Mouse (Mus musculus) CD8-positive naive resting alpha-beta T cell, adult 2 months (primary cell): Measurements from ENCODE around the gene Ank2.
"Not testable (repeated sequence)": the region's sequence is repeated elsewhere in the genome, so short reads cannot be mapped to it uniquely, and the experiment has no call there.

Experiments
- DNase-seq, 2 experiments: peaks; one replicate each; pipeline ENCODE4 v3.0.0; 2022; ENCODE audit warnings: low read depth in 2 of 2, low spot score in 2 of 2

Ank2 gene

DNA sequence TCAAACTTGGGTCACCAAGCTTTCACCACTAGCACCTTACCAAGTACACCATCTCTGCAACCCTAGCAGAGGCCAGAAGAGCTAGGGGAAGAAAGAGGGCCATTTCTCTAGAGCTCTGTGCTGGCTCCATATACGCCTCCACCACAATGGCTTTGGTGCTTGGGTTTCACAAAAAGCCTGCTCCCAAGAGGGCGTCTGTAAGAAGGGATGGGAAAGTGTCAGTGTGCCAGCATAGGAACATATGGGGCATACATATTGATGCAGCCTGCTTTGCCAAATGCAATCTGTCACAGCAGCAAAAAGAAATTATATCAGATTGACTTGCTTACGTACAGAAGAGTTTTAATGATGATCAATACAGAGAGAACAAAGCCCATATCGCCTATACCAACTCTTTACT, 82.2 kb downstream of the Ank2 start:
- no peak for DNase-seq

DNA sequence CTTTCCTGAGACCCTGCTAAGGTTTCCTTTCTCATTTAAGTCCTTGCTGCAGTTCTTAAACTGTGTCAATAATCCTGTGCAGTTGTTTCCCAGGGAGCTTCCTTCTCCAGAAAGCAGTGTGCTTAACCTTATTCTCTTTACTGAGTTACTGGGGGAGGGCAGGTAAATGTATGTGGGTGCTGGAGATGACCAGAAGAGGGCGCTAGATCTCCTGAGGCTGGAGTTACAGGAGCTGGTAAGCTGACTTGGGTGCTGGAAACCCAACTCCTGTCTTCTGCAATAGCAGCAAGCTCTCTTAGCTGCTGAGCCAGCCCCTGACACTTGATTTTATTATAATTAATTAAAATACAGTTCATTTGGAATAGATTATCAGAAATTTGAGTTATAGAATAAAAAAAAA, 84.7 kb downstream of the Ank2 start:
- no peak for DNase-seq

DNA sequence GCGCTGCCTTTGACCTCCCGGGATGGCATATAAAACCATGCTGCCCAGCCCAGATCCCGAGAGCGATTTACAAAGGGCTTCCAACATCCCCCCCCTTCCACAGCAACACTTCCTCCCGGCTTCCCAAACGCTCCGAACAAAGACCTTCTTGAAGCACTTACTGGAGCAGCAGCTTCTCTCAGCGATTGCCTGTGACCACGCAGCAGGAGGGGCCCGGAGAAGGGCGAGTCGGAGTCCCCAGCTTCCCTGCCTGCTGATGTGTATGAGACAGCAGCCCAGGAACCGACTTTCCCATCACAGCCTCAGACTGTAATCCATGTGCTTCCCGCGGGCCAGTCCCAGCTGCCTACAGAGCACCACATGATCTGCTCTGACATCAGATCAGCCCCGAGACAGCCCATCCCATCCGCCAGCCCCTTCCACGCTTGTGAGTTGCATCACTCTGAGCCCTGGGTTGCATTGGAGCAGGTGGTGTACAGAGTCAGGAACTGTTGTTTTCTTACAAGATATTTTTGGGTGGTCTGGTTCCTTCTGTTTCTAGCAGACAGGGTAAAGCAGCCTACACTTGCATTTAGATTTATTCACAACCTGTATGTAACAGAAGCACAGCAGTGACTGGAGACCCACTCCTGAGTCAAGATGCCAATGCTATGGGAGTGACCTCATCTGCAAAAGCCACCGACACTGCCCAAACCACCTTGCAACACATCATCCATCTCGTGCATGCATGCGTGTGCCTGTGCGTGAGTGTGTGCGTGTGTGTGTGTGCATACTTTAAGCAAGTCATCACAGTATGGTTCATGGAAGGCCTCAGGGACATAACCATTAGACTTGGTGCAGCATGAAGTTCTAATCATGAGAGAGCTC, 90.2 kb downstream of the Ank2 start:
- no peak for DNase-seq

DNA sequence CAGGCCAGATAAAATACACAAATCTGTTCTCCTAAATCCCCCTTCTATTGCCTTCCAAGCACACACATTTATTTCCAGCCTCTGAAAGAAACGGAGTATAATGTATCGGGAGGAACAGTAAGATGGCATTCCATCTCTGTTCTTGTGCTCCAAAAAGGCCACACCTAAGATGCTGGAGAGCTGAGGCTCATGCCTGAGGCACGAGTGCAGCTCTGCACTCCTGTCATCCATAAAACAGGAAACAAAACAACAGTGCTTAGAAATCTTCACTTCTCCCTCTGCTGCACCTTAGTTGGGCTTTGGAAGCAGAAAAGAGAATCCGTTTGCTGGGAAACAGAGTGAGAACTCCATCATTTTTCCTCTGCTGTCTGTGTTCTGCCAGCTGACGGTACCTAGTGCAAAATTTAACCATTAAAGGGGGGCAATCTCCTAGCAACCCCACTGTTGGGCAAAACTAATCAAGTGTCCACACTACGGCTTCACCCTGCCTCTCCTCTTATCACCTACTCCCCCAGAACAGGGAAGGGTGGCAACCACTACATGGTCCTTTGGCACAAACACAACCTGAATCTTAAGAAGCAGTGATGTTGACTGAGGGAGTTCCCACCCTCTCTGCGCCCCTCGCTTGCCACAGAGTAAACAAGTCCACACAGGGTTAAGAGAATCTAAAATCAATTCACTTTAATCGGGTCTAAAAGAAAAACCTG, 91.1 kb downstream of the Ank2 start:
- no peak for DNase-seq

DNA sequence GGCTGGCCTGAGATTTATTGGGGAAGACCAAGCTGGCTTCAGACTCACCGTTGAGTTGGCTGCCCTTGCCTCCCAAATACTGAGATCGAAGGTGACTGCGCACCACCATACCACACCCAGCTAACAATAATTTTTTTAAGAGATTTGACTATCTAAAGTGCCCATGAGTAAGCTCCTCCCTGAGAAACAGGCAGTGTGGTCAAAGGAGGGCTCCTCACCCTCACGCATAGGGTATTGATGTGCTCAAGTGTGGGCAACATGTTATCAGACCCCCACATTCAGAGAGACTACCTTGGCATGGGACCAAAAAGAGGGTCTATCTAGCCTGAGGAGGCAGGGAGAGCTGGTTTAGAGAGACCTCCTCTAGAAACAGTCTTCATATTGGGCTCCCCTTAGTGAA, 92.3 kb downstream of the Ank2 start:
- DNase-seq, result no peak

DNA sequence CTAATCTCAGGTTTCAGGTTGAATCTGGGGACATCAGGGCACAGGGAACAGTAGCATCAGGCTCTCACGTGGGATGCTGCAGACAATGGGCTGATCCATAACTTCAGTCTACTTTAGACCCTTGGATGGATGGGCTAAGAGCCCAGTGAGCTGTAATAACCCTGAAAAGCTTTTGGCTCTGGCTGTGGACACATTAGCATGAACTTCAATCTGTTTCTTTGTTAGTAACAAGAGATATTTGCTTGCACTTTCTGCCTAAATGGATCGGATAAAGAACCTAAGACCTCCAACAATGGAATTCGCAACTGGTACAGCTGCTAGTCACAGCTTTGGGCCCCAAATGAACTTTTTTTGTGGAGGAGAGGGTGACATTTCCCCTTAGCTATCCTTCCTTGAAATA, 94.8 kb downstream of the Ank2 start:
- no peak for DNase-seq

DNA sequence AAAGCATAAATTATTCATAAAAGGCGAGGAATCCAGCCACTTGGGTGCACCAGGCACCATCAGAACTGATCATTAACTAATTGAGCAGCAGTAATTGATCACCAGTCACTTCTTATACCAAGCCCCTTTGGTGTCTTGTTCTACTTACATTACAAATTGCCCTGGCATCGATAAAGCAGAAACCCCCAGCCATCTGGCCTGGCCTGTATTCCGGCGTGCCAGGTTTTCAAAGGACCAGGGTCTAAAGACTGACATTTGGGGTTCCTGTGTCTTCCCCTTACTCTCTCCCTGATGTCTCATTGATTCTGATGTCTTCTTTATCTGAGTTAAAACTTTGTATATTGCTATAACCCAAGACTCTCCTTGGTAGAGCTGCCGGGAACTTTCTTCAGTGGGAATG, 98.2 kb downstream of the Ank2 start:
- no peak for DNase-seq

DNA sequence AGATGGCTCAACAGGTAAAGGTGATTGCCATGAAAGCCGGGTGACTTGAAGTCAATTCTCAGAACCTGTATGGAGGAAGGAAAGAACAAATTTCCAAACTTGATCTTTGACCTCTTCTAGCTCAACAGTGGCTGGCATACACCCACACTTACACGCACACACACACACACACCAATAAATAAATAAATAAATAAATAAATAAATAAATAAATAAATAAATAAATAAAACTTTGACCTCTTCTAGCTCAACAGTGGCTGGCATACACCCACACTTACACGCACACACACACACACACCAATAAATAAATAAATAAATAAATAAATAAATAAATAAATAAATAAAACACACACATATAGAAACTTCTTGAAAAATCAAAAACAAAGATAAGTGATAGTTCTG, 98.7 kb downstream of the Ank2 start:
- not testable (repeated sequence) for DNase-seq

DNA sequence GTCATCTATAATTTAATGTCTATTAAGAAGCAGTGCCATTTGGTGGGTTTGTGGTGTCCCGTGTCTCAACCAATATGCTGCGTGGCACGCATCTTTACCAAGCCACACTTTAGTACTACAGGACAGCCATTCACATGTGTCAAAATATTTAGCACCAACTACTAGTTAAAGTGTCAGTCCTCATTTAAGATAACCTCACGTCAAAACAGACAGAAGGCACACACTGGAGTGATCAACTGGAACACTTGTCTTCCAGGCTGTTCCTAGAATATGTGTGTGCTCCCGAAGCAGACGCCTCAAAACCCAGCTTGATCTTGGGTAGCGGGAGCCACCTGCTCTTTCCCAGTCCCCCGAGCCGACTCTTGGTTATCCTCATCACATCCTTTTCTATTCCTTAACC, 101.4 kb downstream of the Ank2 start:
- DNase-seq, result no peak

DNA sequence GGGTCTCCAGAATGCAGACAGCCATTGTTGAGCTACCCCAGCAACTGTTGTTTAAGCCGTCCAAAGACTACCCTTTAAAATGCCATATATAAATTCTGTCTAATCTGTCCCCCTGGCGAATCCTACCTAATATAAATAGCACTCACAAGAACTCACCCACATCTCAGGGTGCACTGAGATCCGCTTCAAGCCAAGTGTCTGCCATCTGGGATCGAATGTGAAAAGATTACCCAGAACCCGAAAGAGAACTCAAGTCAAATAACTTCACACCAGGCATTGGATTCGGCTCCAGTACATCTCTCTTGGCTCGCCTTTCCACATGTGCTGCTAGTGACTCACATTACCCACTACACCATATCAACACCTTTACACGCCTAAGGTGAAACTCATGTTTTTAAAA, 103.9 kb downstream of the Ank2 start:
- no peak for DNase-seq

DNA sequence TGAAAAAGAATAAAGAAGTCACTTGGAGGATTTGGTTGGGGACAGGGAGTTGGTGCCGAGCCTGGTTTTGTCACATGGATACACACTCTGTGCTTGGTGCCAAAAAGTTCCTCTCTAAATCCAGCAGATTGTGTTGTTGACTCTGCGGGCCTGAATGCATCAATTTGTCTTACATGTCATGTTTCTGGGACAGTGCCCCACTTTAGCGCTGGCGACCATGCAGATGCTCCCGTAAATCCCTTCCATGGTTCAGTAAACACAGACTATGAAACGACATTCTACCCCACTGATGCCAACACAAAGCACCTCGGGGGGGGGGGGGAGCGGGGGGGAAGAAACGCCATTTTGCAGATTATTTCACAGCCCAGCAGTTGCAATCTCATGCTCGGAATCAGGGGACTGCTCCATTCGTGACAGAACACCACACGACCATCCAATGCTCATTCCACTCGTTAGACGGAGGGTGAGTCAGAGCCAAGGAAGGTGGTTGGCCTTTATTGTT, 112.1 kb downstream of the Ank2 start:
- DNase-seq, result no peak

DNA sequence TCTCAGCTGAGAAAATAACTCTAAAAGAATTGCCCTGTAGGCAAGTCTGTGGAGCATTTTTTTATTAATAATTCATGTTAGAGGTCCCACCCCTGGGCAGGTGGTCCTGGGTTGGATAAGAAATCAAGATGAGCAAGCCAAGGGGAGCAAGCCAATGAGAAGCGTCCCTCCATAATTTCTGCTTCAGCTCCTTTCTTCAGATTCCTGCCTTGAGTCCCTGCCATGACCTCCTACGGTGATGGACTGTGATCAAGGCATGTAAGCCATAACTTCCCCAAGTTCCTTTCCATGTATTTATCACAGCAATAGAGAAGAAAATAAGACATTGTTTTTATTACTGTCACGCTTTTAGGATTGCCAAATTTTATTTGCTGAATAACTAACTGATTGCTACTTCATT, 115.9 kb downstream of the Ank2 start:
- DNase-seq, result no peak

DNA sequence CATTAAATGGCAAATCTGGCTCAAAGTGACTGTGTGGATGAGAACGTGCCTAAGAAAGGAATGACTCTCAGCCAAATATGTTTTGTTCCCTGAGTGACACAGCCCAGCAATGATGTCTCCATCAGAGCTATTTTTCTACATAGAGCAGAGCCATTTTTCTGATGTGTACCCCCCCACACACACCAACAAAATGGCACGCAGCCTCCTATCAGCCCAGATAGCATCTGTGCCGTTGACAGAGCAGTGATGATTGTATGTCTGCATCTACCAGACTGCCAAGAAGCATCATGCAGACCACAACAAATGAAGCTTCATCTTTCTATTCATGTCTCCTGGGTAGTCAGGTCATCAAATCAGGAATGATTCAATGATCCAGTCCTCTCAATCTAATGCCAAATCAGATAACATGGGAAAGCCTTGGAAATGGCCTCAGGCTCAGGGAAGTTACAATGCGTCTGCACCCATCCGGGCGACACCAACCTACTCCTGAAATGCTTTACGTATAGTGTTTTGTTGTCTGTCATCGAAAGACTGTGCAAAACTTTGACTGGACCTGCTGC, 122.2 kb downstream of the Ank2 start:
- no peak for DNase-seq

DNA sequence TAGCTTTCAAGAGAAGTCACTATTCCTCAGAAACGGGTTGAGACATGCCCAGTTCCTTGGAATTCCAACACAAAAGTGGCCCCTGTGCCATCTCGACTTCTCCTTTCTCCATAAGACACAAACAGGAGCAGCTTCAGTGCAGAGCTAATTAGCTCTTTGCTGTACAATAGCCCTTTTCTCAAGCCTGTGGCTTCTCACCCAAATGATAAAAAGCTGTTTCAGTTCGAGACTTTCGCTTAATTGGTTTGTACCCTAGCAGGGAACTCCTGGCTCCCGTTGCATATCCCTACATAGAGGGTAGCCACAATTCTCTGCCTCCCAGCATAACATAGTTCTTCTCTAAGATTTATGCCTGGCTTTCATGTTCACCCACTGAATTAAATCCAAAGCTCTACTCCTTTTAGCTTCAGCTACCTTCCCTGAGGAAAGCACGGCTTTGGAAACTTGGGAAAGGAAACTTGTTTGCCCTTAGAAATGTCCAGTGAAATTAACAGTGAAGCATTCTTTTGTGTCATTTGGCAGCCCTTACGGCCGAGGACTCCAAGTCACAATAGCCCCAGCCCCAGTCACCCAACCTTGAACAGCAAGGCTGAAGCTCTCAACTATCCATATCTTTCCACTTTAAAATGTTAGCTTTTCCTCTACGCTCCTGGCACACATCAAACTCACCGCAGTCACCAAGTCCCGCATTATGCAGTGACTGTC, 123.0 kb downstream of the Ank2 start:
- DNase-seq, result no peak

DNA sequence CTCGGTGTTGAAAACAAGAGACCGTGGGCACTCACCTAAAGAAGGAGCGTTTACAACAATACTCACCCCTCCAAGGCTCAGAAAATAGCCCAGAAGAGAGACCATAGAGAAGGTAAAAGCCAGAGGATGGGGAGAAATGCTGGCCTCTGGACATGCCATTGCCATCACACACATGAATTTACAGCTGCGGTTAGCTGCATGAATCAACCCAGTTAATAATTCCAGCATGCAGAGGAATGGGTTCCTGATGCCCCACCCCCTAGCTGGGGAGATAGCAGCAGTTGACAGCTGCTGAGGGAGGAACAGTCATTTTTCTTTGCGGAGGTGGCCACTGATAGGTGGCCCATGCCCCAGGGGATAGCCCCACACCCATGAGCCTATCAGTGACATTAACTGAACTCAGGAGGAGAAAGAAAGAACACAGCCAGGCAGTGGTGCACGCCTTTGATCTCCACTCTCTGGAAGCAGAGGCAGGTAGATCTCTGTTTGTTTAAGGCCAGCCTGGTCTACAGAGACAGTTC, 124.9 kb downstream of the Ank2 start:
- no peak for DNase-seq

DNA sequence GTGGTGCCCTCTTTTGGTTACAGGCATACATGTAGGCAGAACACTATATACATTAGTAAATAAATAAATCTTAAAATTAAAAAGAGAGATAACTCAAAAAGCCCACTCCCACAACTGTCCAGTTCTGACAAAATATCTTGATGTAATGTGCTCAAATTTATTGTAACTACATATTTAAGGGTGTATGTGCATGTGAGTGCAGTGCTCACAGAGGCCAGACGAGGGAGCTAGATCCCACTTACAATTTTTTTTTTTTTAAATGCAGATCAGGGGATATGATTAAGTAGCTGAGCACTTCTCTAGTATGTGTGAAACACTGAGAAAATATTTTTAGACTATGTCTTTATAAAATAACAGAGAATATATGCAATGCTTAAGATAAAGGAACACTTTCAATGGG, 127.4 kb downstream of the Ank2 start:
- no peak for DNase-seq

DNA sequence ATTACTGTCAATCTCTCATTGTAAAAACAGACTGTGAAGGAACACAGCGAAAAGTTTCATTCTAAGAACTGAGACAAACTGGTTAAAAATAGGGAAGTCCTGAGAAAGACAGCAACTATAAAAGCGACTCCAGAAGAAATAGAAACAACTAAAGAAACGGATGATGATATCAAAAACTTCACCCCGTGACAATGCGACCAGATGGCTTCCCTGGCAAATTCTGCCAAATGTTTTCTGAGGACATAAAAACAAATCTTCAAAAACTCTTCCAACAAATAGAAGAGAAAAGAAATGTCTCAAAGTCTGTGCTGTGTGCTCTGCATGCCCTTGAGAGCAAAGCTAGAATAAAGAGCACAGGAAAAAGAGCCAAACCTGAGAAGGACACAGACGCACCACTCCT, 129.6 kb downstream of the Ank2 start:
- DNase-seq, result no peak

DNA sequence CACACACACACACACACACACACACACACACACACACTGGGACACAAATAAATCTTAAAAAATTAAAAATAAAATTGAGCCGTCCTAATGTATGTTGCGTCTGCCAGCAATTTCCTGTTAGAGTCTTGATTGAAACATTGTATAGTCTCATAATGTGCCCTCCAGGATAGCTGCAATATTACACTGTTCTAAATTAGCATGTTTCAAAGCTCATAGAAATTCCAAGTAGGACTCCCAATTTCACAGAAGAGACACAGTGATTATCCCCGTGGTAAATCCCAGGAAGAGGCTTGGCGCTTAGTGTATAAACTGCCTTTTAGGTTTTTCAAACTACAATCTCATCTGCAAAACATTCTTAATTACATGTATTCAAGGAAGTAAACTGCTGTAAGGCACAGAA, 131.7 kb downstream of the Ank2 start:
- DNase-seq, result no peak

DNA sequence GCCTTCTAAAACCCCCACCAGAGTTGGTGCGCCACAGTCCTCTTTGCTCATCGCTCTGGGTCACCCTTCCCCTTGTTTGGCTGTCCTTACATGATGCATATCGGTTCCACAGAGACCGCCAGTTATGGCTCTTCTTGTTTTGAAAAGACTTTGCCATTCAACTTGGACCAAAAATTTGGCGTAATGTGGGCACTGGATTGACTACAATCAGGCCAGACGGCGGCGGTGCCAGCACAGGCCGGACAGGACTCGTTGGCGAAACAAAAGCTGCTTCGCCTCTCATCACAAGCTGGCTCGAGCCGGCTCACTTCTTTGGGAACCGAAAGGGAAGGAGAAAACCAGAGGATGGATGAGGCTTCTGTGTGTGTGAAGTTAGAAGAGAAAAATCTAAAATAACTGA, 135.6 kb downstream of the Ank2 start:
- DNase-seq, result no peak

DNA sequence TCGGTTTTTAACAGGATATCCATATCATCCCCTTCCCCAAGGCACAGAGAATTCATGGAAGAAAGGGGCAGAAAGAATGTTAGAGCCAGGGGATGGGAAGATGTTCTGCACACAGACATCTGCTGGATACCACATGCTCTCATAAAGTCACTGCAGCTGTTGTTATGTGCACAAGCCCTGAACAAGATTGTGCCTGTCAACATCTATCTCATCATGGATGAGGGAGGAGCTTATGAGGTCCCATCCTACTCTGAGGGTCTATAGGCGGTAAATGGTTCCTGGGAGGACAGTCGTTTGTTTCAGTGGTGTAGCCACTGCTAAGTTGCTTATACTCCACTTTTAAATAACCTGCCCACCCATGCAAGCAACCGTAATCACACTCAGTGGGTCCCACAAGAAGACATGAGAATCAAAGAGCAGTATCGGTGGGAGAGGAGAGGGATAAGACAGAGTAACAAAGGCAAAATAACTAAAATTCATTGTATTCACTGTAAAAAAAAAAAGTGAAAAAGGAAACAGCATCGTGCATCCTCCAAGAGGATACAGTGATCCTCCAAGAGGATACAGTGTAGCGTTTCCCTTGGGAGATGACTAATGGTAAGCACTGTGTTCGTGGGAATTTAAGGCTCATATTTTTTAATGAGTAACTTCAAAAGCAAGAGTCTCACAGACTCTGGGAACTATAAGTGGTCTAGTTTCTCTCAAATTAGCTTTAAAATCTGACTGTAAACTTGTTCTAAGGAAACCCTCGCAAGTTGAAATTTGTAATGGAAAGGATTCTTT, 136.3 kb downstream of the Ank2 start:
- DNase-seq, result no peak

DNA sequence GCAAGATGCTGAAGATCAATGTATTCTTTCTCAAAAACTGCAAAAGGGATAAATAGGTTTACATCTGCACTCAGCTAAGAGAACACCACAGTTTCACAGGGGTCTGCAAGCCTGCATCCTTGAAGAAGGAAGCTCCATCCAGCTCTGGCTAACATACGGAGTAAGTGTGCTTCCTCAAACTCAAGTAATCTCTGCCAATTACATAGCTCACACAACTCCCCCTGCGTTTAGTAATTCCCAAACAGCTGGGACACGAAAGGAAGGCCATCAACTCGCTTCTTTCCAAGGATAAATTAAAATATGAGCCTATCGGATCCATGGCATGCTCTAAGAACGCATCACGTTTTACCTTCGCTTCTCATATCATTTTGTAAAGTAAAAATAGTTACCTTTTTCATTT, 137.3 kb downstream of the Ank2 start:
- no peak for DNase-seq
